Mouse (Mus musculus): Measurements from ENCODE around the gene Sbsn.

GRCm38 (mm10) chr7:30763456-30763855 lies 12.2 kb downstream of the Sbsn start, which contains the start of gene Dmkn:
- no peak for TF ChIP-seq POLR2A (IDR thresholded peaks at IDR 0.05; ENCODE audit: low read depth, low read length)
- TF ChIP-seq CTCF (IDR thresholded peaks at IDR 0.05; ENCODE audit: extremely low read depth, insufficient read length, insufficient replicate concordance, low read depth, low read length) = no peak

Data from small intestine, adult 2 months (tissue).